In the genomic region with DNA sequence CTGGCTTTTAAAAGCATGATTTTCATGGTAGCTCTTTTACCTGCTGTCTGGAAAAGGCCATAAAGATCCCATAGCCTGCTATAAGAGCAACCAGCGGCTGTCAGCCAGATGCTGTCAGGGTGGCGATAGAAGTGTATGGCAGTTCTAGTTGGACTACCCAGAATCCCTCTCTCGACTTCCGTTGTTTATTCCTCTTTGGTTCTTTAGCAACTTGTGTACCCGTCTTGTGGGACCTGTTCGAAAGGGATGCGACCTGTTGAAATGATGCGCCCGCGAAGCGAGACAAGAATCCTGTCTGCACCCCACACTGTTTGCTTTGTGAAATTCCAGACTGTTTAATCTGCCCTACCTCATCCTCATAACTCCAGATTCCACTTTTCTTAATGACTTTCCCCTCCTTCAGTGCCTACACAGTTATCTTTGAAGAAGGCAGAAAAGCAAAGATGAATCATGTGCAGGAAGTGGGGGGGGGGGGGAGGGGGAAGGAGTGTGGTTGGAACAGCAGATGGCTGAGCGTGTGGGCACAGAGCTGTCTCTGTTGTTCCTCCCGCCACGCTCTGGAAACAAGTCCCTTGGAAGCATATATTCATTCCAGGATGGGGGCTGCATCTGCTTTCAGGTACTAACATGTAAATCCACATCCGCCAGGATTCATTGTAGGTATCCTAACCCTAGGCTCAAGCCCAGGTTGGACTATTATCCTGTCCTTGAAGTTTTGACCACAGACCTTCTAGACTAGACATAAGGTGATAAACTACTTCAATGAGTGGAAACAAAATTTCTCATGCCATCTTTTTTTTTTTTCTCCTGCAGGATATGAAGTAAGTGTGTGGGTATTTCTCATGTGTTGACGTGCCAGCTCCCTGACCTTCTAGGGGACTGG, we compare ENCODE assay signal across 8 mouse cellular contexts. TPM values are rescaled to one million over a fixed set of nuclear protein-coding genes. Genes with fewer than 3 reads are reported as not detected.
A peak's percentile ranks its signal among the peaks of the same experiment; 100 is the strongest.
DNase-seq lines count a peak whose midpoint lies in the region; ATAC-seq and TF ChIP-seq lines count a peak whose summit lies in the region.

No protein-coding gene starts in this region.

- peak; percentile 40; the same call in 1 of the 2 replicates for ATAC-seq in hindbrain, postnatal 0 days
- ATAC-seq in hindbrain, embryonic 13.5 days (ENCODE audit: low FRiP score), result no peak
- peak; percentile 44; the same call in 1 of the 2 replicates for ATAC-seq in forebrain, embryonic 14.5 days
- peak; percentile 41; the same call in 1 of the 2 replicates for ATAC-seq in liver, embryonic 11.5 days (replicated peaks; ENCODE audit: low FRiP score)
- ATAC-seq in midbrain, embryonic 15.5 days (replicated peaks), result no peak
- ATAC-seq in kidney, embryonic 14.5 days (ENCODE audit: low FRiP score, low TSS enrichment), result no peak

- H3K27me3 ChIP-seq in hindbrain, postnatal 0 days (ENCODE audit: insufficient read depth, low read length), result no peaks in the 10 kb centered on the region
- no peaks in the 10 kb centered on the region for H3K27me3 ChIP-seq in hindbrain, embryonic 13.5 days
- H3K27me3 ChIP-seq in forebrain, embryonic 14.5 days (replicated peaks; ENCODE audit: control insufficient read depth, insufficient read depth, low read length), result no peaks in the 10 kb centered on the region
- H3K27me3 ChIP-seq in liver, embryonic 11.5 days (replicated peaks; ENCODE audit: control insufficient read depth, insufficient read depth, low read length), result no peaks in the 10 kb centered on the region
- H3K27me3 ChIP-seq in splenic B cell, adult 2 months (ENCODE audit: control insufficient read depth, insufficient read depth, low read length, poor library complexity, severe bottlenecking), result no peaks in the 10 kb centered on the region
- H3K27me3 ChIP-seq in midbrain, embryonic 15.5 days (replicated peaks), result no peaks in the 10 kb centered on the region
- H3K27me3 ChIP-seq in kidney, embryonic 14.5 days (ENCODE audit: control insufficient read depth, insufficient read depth, low read length), result no peaks in the 10 kb centered on the region

- no peaks in the 10 kb centered on the region for H3K36me3 ChIP-seq in hindbrain, postnatal 0 days (ENCODE audit: insufficient read depth, low read length)
- H3K36me3 ChIP-seq in hindbrain, embryonic 13.5 days, result no peaks in the 10 kb centered on the region
- H3K36me3 ChIP-seq in forebrain, embryonic 14.5 days (ENCODE audit: control insufficient read depth, insufficient read depth, low read length), result no peaks in the 10 kb centered on the region
- H3K36me3 ChIP-seq in liver, embryonic 11.5 days (ENCODE audit: control insufficient read depth, insufficient read depth, low read length), result no peaks in the 10 kb centered on the region
- H3K36me3 ChIP-seq in splenic B cell, adult 2 months (ENCODE audit: control insufficient read depth, insufficient read depth, low read length, poor library complexity, severe bottlenecking), result no peaks in the 10 kb centered on the region
- H3K36me3 ChIP-seq in midbrain, embryonic 15.5 days (replicated peaks), result no peaks in the 10 kb centered on the region
- H3K36me3 ChIP-seq in kidney, embryonic 14.5 days (ENCODE audit: control insufficient read depth, insufficient read depth, low read length), result no peaks in the 10 kb centered on the region

- H3K4me2 ChIP-seq in hindbrain, postnatal 0 days (ENCODE audit: low read depth, low read length), result no peak overlapping the region
- H3K4me2 ChIP-seq in hindbrain, embryonic 13.5 days, result no peak overlapping the region
- no peak overlapping the region for H3K4me2 ChIP-seq in forebrain, embryonic 14.5 days (ENCODE audit: low read length)
- no peak overlapping the region for H3K4me2 ChIP-seq in liver, embryonic 11.5 days
- no peak overlapping the region for H3K4me2 ChIP-seq in midbrain, embryonic 15.5 days
- no peak overlapping the region for H3K4me2 ChIP-seq in kidney, embryonic 14.5 days (replicated peaks; ENCODE audit: low read depth, low read length)

- no peaks in the 10 kb centered on the region for H3K9me3 ChIP-seq in hindbrain, postnatal 0 days (ENCODE audit: low read length)
- H3K9me3 ChIP-seq in hindbrain, embryonic 13.5 days, result no peaks in the 10 kb centered on the region
- no peaks in the 10 kb centered on the region for H3K9me3 ChIP-seq in forebrain, embryonic 14.5 days (replicated peaks; ENCODE audit: control insufficient read depth, low read length)
- H3K9me3 ChIP-seq in liver, embryonic 11.5 days (ENCODE audit: control insufficient read depth, low read length), result no peaks in the 10 kb centered on the region
- H3K9me3 ChIP-seq in midbrain, embryonic 15.5 days, result no peaks in the 10 kb centered on the region
- H3K9me3 ChIP-seq in kidney, embryonic 14.5 days (ENCODE audit: control insufficient read depth, low read length), result no peaks in the 10 kb centered on the region

- 78% methylated on average over 16 of the region's 16 CpGs for WGBS in hindbrain, postnatal 0 days
- WGBS in hindbrain, embryonic 13.5 days, result 87% methylated on average over 16 of the region's 16 CpGs
- 86% methylated on average over 16 of the region's 16 CpGs for WGBS in forebrain, embryonic 14.5 days
- 49% methylated on average over 16 of the region's 16 CpGs for WGBS in liver, embryonic 11.5 days
- WGBS in midbrain, embryonic 15.5 days, result 87% methylated on average over 16 of the region's 16 CpGs
- 57% methylated on average over 16 of the region's 16 CpGs for WGBS in kidney, embryonic 14.5 days

- no peak overlapping the region for H3K9ac ChIP-seq in hindbrain, postnatal 0 days (replicated peaks; ENCODE audit: low read length)
- H3K9ac ChIP-seq in hindbrain, embryonic 13.5 days, result no peak overlapping the region
- no peak overlapping the region for H3K9ac ChIP-seq in forebrain, embryonic 14.5 days (ENCODE audit: low read length)
- H3K9ac ChIP-seq in liver, embryonic 11.5 days (ENCODE audit: low read depth, low read length), result no peak overlapping the region
- no peak overlapping the region for H3K9ac ChIP-seq in midbrain, embryonic 15.5 days
- no peak overlapping the region for H3K9ac ChIP-seq in kidney, embryonic 14.5 days (ENCODE audit: low read depth, low read length)

- no peak overlapping the region for H3K4me3 ChIP-seq in hindbrain, postnatal 0 days (ENCODE audit: low read length)
- no peak overlapping the region for H3K4me3 ChIP-seq in hindbrain, embryonic 13.5 days
- no peak overlapping the region for H3K4me3 ChIP-seq in forebrain, embryonic 14.5 days (ENCODE audit: low read depth, low read length)
- no peak overlapping the region for H3K4me3 ChIP-seq in liver, embryonic 11.5 days (ENCODE audit: low read depth, low read length)
- H3K4me3 ChIP-seq in midbrain, embryonic 15.5 days, result no peak overlapping the region
- no peak overlapping the region for H3K4me3 ChIP-seq in kidney, embryonic 14.5 days (ENCODE audit: low read length)

- no peak for TF ChIP-seq CTCF in hindbrain, postnatal 0 days (IDR thresholded peaks at IDR 0.05; ENCODE audit: low read depth)

- no peaks in the 10 kb centered on the region for H3K4me1 ChIP-seq in hindbrain, postnatal 0 days (ENCODE audit: insufficient read depth, low read length)
- peaks cover 3% of the 10 kb centered on the region; the same call in 1 of the 2 replicates for H3K4me1 ChIP-seq in hindbrain, embryonic 13.5 days (replicated peaks)
- H3K4me1 ChIP-seq in forebrain, embryonic 14.5 days (ENCODE audit: control insufficient read depth, insufficient read depth, low read length), result no peaks in the 10 kb centered on the region
- H3K4me1 ChIP-seq in liver, embryonic 11.5 days (replicated peaks; ENCODE audit: control insufficient read depth, insufficient read depth, low read length), result peaks cover 8% of the 10 kb centered on the region
- no peaks in the 10 kb centered on the region for H3K4me1 ChIP-seq in midbrain, embryonic 15.5 days
- H3K4me1 ChIP-seq in kidney, embryonic 14.5 days (ENCODE audit: control insufficient read depth, insufficient read depth, low read length), result peaks cover 15% of the 10 kb centered on the region; the same call in 1 of the 2 replicates

- peak; percentile 5 for DNase-seq in hindbrain, postnatal 0 days (ENCODE audit: low spot score)
- peak; percentile 14 for DNase-seq in MEL-GATA-1-ER (ENCODE audit: extremely low read depth, low read depth)
- DNase-seq in forebrain, embryonic 14.5 days (ENCODE audit: low spot score), result no peak
- no peak for DNase-seq in liver, embryonic 11.5 days (ENCODE audit: low spot score)
- DNase-seq in splenic B cell, adult 2 months (ENCODE audit: low read depth, low spot score), result peak; percentile 41

- no peak overlapping the region for H3K27ac ChIP-seq in hindbrain, postnatal 0 days
- H3K27ac ChIP-seq in hindbrain, embryonic 13.5 days, result no peak overlapping the region
- H3K27ac ChIP-seq in forebrain, embryonic 14.5 days (ENCODE audit: low read depth, low read length), result no peak overlapping the region
- peak overlapping the region; percentile 11 for H3K27ac ChIP-seq in liver, embryonic 11.5 days (ENCODE audit: low read depth, low read length)
- no peak overlapping the region for H3K27ac ChIP-seq in midbrain, embryonic 15.5 days
- no peak overlapping the region for H3K27ac ChIP-seq in kidney, embryonic 14.5 days (ENCODE audit: low read depth, low read length)

RNA-seq across cellular contexts. Expression of a gene that starts 21.0 kb away (rescaled TPM):
- 65.3 and 74.0 TPM in 2 replicates for total RNA-seq in hindbrain, postnatal 0 days (2014; rRNA removed)
- polyA plus RNA-seq in hindbrain, postnatal 0 days (2015; fragmentation: Nextera tagmentation; extraction: Ambion mirVana), result 32.5 and 35.2 TPM in 2 replicates
- 27.2 and 27.7 TPM in 2 replicates for polyA plus RNA-seq in hindbrain, embryonic 13.5 days (2015; fragmentation: Nextera tagmentation; extraction: Ambion mirVana)
- 34.1 and 40.1 TPM in 2 replicates for polyA plus RNA-seq in forebrain, embryonic 14.5 days (2014; fragmentation: Nextera tagmentation; extraction: Ambion mirVana)
- polyA plus RNA-seq in liver, embryonic 11.5 days (2014; fragmentation: Nextera tagmentation; extraction: Ambion mirVana), result 37.6 and 40.3 TPM in 2 replicates
- 27.0 and 28.3 TPM in 2 replicates for polyA plus RNA-seq in midbrain, embryonic 15.5 days (2015; fragmentation: Nextera tagmentation; extraction: Ambion mirVana)
- polyA plus RNA-seq in kidney, embryonic 14.5 days (2014; fragmentation: Nextera tagmentation; extraction: Ambion mirVana), result 87.7 and 98.5 TPM in 2 replicates

Comparison
In these comparisons a context has a peak if more than half of its experiments do, and no peak if none do; other contexts are left out.
1. ATAC-seq: peak in hindbrain, postnatal 0 days (single experiment), forebrain, embryonic 14.5 days (single experiment) and liver, embryonic 11.5 days (single experiment); none in hindbrain, embryonic 13.5 days (single experiment), midbrain, embryonic 15.5 days (single experiment) and kidney, embryonic 14.5 days (single experiment).
2. DNase-seq: peak in hindbrain, postnatal 0 days (single experiment), MEL-GATA-1-ER (single experiment) and splenic B cell, adult 2 months (single experiment); none in forebrain, embryonic 14.5 days (single experiment) and liver, embryonic 11.5 days (single experiment).